Mouse (Mus musculus) natural killer cell, adult 2 months (primary cell): Measurements from ENCODE around the gene Arcn1.

Source experiments
- DNase-seq, 2 experiments: peaks; one replicate each; pipeline ENCODE4 v3.0.0; 2022; ENCODE audit warnings: low spot score in 2 of 2

The Arcn1 gene

DNA sequence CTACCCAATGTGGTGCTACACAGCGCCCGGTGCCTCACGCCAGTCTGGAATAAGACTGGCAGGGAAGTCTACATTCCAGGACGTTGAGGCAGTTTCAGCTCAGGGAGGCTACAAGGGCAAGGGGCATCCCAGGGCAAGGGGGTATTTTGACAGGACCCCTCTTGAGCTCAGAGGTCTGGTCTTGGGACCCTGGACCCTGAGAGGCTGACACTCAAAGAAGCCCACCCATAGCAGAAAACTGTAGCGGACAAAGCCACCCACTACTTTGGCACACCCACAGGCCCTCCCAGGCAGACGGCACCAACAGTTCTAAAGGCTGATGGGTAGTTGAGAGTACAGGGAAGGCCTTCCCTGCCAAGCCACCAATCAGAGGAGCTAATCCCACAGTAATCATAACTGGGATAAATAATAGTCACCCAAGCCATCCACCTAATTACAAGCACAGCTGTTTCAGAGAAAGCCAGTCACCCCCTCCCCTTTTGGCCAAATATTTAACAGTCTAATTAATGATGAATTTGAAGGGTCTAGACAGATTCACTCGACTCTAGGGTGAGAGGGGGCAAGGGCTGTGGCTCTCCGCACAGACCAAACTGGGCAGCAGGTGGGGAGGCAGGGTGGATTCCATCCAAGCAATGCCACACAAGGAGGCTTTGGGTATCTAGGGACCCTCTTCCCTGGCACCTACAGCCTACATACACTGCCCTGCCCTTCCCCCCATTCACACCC is 47.9 kb downstream of the Arcn1 start:
- no peak for DNase-seq

DNA sequence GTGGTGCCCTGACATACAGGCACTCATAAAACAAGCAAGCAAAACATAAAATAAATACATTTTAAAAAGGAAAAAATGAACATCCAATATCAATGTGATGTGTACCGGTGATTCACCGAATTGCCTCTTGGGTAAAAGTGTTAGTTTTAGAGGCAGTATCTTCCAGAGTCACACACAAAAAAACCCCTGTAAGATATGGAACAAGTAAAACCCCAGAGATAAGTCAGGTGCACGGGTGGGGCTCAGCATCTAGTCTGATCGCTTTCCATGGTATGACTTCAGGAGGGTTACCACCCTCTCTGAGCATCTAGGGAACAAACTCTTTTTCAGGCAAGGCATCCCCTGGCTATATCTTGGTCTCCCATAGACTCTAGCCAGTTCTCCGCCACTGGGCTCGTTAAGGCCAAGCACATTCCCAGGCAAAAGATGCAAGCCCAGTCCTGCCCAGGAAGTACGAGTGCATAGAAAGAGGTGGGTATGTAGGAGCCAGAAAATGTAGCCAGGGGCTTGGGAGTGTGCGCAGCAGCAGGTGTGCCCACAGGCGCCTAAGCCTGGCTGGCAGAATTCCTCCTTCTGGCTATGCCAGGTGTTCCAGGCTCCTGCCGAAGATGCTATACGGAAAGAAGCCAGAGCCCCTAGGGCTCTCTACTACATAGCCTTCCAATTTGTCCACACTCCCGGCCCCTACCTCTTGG is 48.6 kb downstream of the Arcn1 start:
- DNase-seq: no peak

DNA sequence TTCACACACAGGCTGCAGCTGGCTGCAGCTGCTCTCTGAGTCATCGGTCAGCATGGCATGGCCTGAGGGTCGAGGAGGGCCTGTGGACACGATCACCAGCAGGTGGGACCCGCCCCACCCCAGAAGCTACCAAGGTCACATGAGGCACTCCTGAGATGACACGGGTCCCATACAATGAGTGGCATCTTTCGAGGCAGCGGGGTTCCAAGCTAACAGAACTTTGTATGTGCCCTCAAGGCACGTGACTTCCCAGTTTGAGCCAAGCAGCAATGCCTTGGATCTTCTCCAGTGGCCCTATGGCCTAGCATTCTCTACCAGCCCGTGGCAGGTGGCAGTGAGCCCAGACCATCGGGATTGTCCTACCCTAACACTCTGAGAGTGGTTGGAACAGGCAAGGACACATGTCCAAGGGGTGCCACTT is 49.8 kb downstream of the Arcn1 start:
- no peak for DNase-seq

- no peak for DNase-seq
These were observed 50.4 kb downstream of the Arcn1 start for GRCm38 (mm10) chr9:44716997-44717821.

GRCm38 (mm10) chr9:44715705-44716362 is 51.8 kb downstream of the Arcn1 start:
- DNase-seq: no peak

GRCm38 (mm10) chr9:44715109-44715508 is 52.5 kb downstream of the Arcn1 start:
- no peak for DNase-seq

DNA sequence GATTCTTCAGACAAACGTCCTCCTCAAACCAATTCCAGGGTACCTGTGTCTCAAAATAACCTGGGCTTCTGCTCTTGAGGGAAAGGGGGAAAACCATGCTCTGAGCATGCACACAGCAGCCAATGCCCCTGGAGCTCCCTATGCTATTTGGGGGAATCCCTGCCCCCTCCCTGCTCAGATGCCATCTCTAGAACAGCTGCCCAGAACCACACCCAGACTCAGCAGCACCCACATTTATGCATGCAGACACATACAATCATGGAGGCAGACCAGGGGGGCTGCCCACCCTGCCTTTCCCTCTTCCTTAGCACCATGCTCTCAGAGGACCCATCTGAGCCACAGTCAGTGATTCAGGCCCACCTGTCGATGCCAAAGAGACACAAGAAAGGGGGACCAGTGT is 54.1 kb downstream of the Arcn1 start:
- no peak for DNase-seq

GRCm38 (mm10) chr9:44713080-44713479 is 54.6 kb downstream of the Arcn1 start:
- no peak for DNase-seq

DNA sequence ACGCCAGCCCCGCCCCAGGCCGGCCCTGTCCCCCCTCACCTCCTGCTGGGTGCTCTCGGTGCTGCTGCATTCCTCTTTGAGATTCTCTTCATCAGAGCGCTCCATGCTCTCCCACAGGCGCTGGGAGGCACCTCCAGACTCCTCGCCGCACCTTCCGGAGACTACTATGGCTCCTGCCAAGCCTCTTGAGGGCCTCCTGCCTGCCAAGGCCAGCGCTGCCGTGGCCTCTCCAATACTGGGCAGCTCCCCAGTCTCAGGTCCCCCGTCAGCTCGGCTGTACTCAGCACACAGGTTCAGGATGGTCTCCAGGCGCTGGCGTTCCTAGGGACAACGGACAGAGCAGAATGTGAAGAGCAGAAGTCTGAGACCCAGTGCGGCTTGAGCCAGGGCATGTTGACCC is 56.0 kb downstream of the Arcn1 start:
- no peak for DNase-seq

DNA sequence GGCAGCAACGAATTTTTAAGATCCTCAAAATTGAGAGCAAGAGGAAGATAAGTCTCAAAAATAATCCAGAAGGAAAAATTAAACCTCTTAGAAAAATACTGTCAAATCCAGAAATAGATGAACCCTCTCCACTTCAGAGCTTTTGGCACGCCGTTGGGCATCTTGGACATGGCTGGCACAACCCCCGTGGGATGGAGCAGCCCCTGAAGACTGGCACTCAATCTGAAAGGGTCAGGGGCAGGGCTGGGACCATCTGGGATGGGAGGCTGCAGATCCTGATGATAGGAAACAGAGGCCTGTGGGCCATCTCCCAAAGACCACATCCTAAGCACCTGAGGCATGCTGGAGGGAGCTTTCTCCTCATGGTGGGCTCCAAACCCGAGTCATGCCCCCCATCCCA is 57.4 kb downstream of the Arcn1 start:
- no peak for DNase-seq

GRCm38 (mm10) chr9:44709600-44709999 is 58.0 kb downstream of the Arcn1 start:
- DNase-seq: peak in 1 of 2 experiments; percentile 32

DNA sequence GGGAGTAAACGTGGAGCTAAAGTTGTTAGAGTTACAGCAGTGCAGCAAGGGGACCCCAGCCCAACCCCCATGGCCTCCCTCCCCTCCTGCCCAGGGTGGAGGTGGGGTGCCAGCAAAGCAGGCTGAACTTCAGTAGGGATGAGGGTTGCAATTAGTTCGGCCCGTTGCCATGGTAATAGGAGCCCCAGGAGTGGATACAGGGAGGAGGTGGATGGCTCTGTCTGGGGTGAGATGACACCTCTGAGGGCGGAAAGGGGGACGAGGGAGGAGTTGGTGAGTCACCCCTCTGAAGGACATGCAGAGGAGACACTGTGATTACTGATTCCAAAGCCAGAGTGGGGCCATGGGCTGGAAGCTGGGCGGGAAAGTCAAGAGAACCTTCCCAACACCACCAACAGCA is 58.7 kb downstream of the Arcn1 start:
- DNase-seq: no peak

DNA sequence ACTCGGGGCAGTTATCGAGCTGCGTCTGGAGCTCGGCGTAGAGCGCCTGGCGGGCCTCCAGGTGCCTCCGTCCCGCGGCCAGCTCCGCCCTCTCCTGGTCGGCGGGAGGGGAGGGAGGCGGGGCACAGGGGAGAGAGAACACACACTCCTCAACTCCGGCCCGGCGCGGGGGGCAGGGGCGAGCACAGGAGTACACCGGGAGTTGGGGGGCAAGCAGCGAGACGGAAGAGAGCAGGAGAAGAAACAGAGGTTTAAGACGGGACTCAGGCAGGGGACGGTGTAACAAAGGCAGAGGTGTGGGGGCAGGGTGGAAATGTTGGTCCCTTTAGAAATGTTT is 59.2 kb downstream of the Arcn1 start:
- DNase-seq: peak in 1 of 2 experiments; percentile 38

- DNase-seq: no peak
These were observed 59.8 kb downstream of the Arcn1 start for GRCm38 (mm10) chr9:44707749-44708428.

- DNase-seq: no peak
These were observed 67.9 kb downstream of the Arcn1 start for GRCm38 (mm10) chr9:44699730-44700129.

- DNase-seq: no peak
These were observed 68.4 kb downstream of the Arcn1 start for GRCm38 (mm10) chr9:44699196-44699595.

DNA sequence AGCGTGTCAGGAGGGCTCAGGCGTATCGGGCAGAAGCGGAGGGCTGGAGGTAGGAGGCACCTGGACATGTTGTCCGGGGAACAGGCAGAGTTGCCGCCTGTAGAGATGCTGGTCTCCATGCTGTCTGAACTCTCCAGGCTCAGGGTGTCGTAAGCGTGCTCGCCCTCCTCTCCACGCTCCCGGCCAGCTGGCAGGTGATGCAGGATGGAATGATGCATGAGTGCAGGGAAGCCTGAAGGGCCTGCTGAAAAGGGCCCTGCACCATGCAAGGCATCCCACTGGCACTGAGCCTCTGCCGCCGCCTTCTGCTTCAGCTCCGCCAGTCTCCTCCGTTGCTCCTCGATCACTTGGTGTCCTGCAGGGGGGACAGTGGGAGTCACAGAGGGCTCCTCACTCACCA is 69.8 kb downstream of the Arcn1 start:
- no peak for DNase-seq

DNA sequence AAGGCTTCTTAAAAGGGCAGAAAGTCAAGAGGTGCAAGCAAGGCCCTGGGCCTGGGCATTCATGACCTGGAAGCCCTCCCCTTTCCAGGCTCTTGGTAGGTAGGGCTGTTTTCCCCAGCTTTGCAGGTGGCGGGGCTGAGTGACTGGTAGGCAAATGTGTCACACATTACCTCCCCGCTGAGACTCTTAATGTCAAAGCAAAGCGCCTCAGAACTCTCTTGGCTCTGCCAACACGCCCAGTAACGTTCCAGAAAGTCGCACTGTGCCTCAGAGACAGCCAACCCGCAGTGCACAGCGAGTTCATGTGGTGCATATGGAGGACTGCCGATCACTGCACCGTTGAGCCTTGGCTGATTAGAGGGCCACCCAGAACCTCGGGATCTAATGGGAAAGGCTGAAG is 74.6 kb downstream of the Arcn1 start:
- no peak for DNase-seq

- no peak for DNase-seq
These were observed 75.7 kb downstream of the Arcn1 start for GRCm38 (mm10) chr9:44691671-44692520.
